Mouse (Mus musculus): ENCODE results near the gene Ogfod3. TPM values are rescaled to one million over a fixed set of nuclear protein-coding genes. Genes with fewer than 3 reads are reported as not detected.

Gene Ogfod3
- total RNA-seq, 2 experiments from 2014 or later, result 13.2 to 13.5 TPM

Other genes with a start within 250 kb of the Ogfod3 start
- 10 to 100 TPM; 67.8 to 77.3 TPM for gene Csnk1d, start 213.4 kb downstream of the Ogfod3 start, total RNA-seq (2021)
- not detected for gene Cd7, start 165.3 kb downstream of the Ogfod3 start, total RNA-seq (2021)
- not detected for gene Sectm1b, start 141.1 kb downstream of the Ogfod3 start, total RNA-seq (2021)
- gene Sectm1a, start 123.5 kb downstream of the Ogfod3 start, total RNA-seq (2021), result under 1 TPM in 1 of 2 experiments, not detected in 1; 0.14 TPM
- not detected for gene Tex19.2, start 86.0 kb downstream of the Ogfod3 start, total RNA-seq (2021)
- gene Tex19.1, start 58.6 kb downstream of the Ogfod3 start, total RNA-seq (2021), result under 1 TPM in 1 of 2 experiments, not detected in 1; 0.14 TPM
- 1 to 10 TPM; 2.2 to 3.2 TPM for gene Uts2r, start 44.4 kb downstream of the Ogfod3 start, total RNA-seq (2021)
- gene Hexdc, start 278 bp downstream of the Ogfod3 start, total RNA-seq (2021), result 10 to 100 TPM in 1 of 2 experiments, 1 to 10 TPM in 1; 8.6 to 10.3 TPM
- 1 to 10 TPM; 6.3 to 7.2 TPM for gene Cybc1, start 24.6 kb upstream of the Ogfod3 start, total RNA-seq (2021)
- 10 to 100 TPM; 36.5 to 41.6 TPM for gene Narf, start 32.5 kb upstream of the Ogfod3 start, total RNA-seq (2021)
- 10 to 100 TPM; 23.4 to 29.1 TPM for gene Foxk2, start 55.3 kb upstream of the Ogfod3 start, total RNA-seq (2021)
- gene Wdr45b, start 149.7 kb upstream of the Ogfod3 start, total RNA-seq (2021), result 10 to 100 TPM; 40.7 to 45.4 TPM
- 10 to 100 TPM; 23.8 to 27.4 TPM for gene Rab40b, start 183.5 kb upstream of the Ogfod3 start, total RNA-seq (2021)
- 1 to 10 TPM; 6.1 to 8.1 TPM for gene Fn3krp, start 216.7 kb upstream of the Ogfod3 start, total RNA-seq (2021)
- gene Fn3k, start 230.2 kb upstream of the Ogfod3 start, total RNA-seq (2021), result 1 to 10 TPM; 5.0 to 7.6 TPM
- 10 to 100 TPM; 18.4 to 18.8 TPM for gene Tbcd, start 247.2 kb upstream of the Ogfod3 start, total RNA-seq (2021)

Measured in gastrocnemius, postnatal 10 days (tissue).